ENCODE assay signal across 8 mouse cellular contexts in the genomic region with DNA sequence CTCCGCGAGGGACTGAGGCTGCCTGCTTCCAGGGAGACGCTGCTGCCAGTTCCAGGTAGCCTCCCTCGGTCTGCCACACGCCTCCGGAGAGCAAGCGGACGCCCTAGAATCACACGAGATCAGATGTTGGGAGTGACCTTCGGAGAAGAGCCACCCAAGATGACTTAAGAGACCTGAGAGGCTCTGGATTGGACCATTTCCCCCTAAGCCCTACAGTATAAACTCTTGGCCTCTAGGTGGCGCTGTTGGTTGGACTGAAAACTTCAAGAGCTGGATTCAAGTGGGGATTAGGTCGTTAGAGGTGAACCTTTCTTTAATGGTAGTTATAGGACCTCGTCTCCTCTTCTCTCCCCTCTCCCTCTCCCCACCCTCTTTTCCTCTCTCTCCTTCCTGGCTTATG.
DNase-seq lines count a peak whose midpoint lies in the region; ATAC-seq lines count a peak whose summit lies in the region.

No protein-coding gene starts in this region.

- no peaks in the 10 kb centered on the region for H3K9me3 ChIP-seq in neural tube, embryonic 15.5 days (replicated peaks)
- H3K9me3 ChIP-seq in embryonic facial prominence, embryonic 14.5 days (ENCODE audit: control insufficient read depth, low read length): peaks cover 5% of the 10 kb centered on the region; the same call in 1 of the 2 replicates
- H3K9me3 ChIP-seq in midbrain, embryonic 14.5 days (ENCODE audit: control insufficient read depth, low read length): no peaks in the 10 kb centered on the region; the same call in 1 of the 2 replicates

- H3K36me3 ChIP-seq in neural tube, embryonic 15.5 days: no peaks in the 10 kb centered on the region
- no peaks in the 10 kb centered on the region for H3K36me3 ChIP-seq in embryonic facial prominence, embryonic 14.5 days (ENCODE audit: control insufficient read depth, insufficient read depth, low read length)
- no peaks in the 10 kb centered on the region for H3K36me3 ChIP-seq in midbrain, embryonic 14.5 days (ENCODE audit: control insufficient read depth, insufficient read depth, low read length)

- WGBS in neural tube, embryonic 15.5 days: 16% methylated on average over 13 of the region's 13 CpGs
- 21% methylated on average over 13 of the region's 13 CpGs for WGBS in embryonic facial prominence, embryonic 14.5 days
- 18% methylated on average over 13 of the region's 13 CpGs for WGBS in midbrain, embryonic 14.5 days

- H3K4me2 ChIP-seq in neural tube, embryonic 15.5 days: no peak overlapping the region; the same call in 1 of the 2 replicates
- no peak overlapping the region for H3K4me2 ChIP-seq in embryonic facial prominence, embryonic 14.5 days (ENCODE audit: low read depth, low read length)
- no peak overlapping the region for H3K4me2 ChIP-seq in midbrain, embryonic 14.5 days (ENCODE audit: low read length)

- H3K27ac ChIP-seq in neural tube, embryonic 15.5 days (replicated peaks): no peak overlapping the region
- H3K27ac ChIP-seq in embryonic facial prominence, embryonic 14.5 days (replicated peaks; ENCODE audit: low read depth, low read length): no peak overlapping the region
- H3K27ac ChIP-seq in midbrain, embryonic 14.5 days (replicated peaks; ENCODE audit: low read depth, low read length): no peak overlapping the region

- intact Hi-C loops in left cerebral cortex, postnatal 25 days (cut with DNase I): loop anchor here (2.0 to 10.0 kb wide), 3 partner anchors 19 to 713 kb away; a partner anchor contains a TSS

- no peak for ATAC-seq in neural tube, embryonic 15.5 days (ENCODE audit: low FRiP score)
- ATAC-seq in embryonic facial prominence, embryonic 14.5 days (ENCODE audit: low read depth): 0 out of 2 replicates have a peak, but pooled peaks have one; percentile 34
- ATAC-seq in inflammation-experienced regulatory T-cells, adult 6 months: peak; percentile 82
- peak; percentile 20; the same call in 1 of the 2 replicates for ATAC-seq in midbrain, embryonic 14.5 days (ENCODE audit: low FRiP score, low TSS enrichment)

- H3K27me3 ChIP-seq in neural tube, embryonic 15.5 days (replicated peaks): peaks cover 6% of the 10 kb centered on the region; the same call in 1 of the 2 replicates
- 0 out of 2 replicates have a peak, but pooled peaks cover 2% of the 10 kb centered on the region for H3K27me3 ChIP-seq in embryonic facial prominence, embryonic 14.5 days (replicated peaks; ENCODE audit: control insufficient read depth, insufficient read depth, low read length)
- H3K27me3 ChIP-seq in midbrain, embryonic 14.5 days (ENCODE audit: control insufficient read depth, insufficient read depth, low read length): no peaks in the 10 kb centered on the region

- peak; percentile 82 for DNase-seq in neural tube, embryonic 10.5 days (ENCODE audit: extremely low spot score, low spot score)
- peak; percentile 68 for DNase-seq in adrenal gland, postnatal 25 days
- peak; percentile 77 for DNase-seq in embryonic facial prominence, embryonic 14.5 days (ENCODE audit: low spot score)
- peak; percentile 53 to 66 for DNase-seq in left cerebral cortex, postnatal 25 days (ENCODE audit: low spot score in 2 of 2)
- peak; percentile 89 for DNase-seq in midbrain, embryonic 14.5 days
- DNase-seq in telencephalon, adult 2 months (ENCODE audit: low read depth, low spot score): peak; percentile 40

- no peak overlapping the region for H3K9ac ChIP-seq in neural tube, embryonic 15.5 days (replicated peaks)
- H3K9ac ChIP-seq in embryonic facial prominence, embryonic 14.5 days (ENCODE audit: low read depth, low read length): no peak overlapping the region
- H3K9ac ChIP-seq in midbrain, embryonic 14.5 days (replicated peaks; ENCODE audit: low read length): no peak overlapping the region

- no peak overlapping the region for H3K4me3 ChIP-seq in neural tube, embryonic 15.5 days (replicated peaks)
- H3K4me3 ChIP-seq in embryonic facial prominence, embryonic 14.5 days (ENCODE audit: low read depth, low read length): no peak overlapping the region
- H3K4me3 ChIP-seq in midbrain, embryonic 14.5 days (replicated peaks; ENCODE audit: low read depth, low read length): no peak overlapping the region

- peaks cover 8% of the 10 kb centered on the region for H3K4me1 ChIP-seq in neural tube, embryonic 15.5 days
- H3K4me1 ChIP-seq in embryonic facial prominence, embryonic 14.5 days (ENCODE audit: control insufficient read depth, insufficient read depth, low read length): no peaks in the 10 kb centered on the region
- no peaks in the 10 kb centered on the region for H3K4me1 ChIP-seq in midbrain, embryonic 14.5 days (ENCODE audit: control insufficient read depth, insufficient read depth, low read length)
